Mouse (Mus musculus) megakaryocyte, embryonic 14.5 days (primary cell): ENCODE results near the gene Csnk1e.

Source experiments
- FLI1 ChIP-seq: IDR thresholded peaks from 2 replicates; pipeline ENCODE4 v1.6.1; 2012; ENCODE audit warnings: low read length, inconsistent platforms, mixed read lengths
- GATA1 ChIP-seq: IDR thresholded peaks from 3 replicates; pipeline ENCODE4 v1.6.1; 2012; ENCODE audit warnings: mixed read lengths, low read length, inconsistent platforms, borderline replicate concordance

- TF ChIP-seq GATA1 (no peak), FLI1 (no peak)
These were observed 86.4 kb downstream of the Csnk1e start for GRCm38 (mm10) chr15:79368861-79369440.
